Mouse (Mus musculus): Measurements from ENCODE around the gene Plcl1. TPM values are rescaled to one million over a fixed set of nuclear protein-coding genes. Genes with fewer than 3 reads are reported as not detected.

Gene Plcl1
- 1 to 10 TPM; 5.2 to 6.0 TPM for total RNA-seq (2021)
- long read RNA-seq, experiment 1, partial matches to known transcripts, result 3 of 3 reads
- long read RNA-seq, experiment 1, other reads (novel, unspliced or antisense), result 0 of 3 reads
- long read RNA-seq, experiment 2, result 0 reads

DNA sequence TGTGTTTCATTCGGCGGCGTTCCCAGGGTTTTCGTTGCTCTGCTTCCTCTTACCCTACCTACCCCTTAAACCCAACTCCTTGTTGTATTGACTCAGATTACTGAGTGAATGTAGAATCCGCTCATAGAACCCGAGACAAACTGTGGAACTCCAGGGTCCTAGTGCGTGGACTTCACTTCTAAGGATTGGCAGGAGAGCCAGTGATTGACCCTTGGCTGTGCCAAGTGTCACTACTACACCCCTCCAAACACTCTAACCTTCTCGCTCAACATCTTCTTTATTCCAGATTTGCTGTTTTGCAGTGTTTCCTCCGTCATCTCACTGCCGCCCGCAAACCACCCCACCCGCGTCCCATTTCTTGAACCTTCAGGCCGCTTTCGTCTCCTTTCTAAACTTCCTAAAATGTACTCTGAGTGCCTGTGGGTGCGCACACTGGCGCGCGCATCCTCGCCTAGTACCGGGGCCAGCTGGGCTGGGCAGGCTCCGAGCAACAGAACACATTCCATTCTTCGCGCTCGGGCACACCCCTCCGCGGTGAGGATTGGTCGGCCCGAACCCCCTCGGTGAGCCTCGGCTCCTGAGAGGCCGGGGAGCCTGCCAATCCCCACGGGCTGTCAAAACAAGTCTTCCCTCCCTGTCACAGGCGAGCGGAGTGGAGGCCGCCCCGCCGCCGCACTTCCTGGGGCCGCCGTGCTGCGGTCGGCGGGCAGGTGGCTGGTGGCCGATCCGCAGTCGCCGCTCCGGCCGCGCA is at the start of gene Plcl1:
Gene Plcl1 (plus strand): TSS at position 650 of the 751 bp plus-strand sequence.
- intact Hi-C loops (cut with DNase I; ENCODE audit: low total_unique reads), result loop anchor here (2.0 to 10.0 kb wide), 2 partner anchors 431 to 469 kb away; no protein-coding TSS in a partner anchor
- DNase-seq, result peak; percentile 97

DNA sequence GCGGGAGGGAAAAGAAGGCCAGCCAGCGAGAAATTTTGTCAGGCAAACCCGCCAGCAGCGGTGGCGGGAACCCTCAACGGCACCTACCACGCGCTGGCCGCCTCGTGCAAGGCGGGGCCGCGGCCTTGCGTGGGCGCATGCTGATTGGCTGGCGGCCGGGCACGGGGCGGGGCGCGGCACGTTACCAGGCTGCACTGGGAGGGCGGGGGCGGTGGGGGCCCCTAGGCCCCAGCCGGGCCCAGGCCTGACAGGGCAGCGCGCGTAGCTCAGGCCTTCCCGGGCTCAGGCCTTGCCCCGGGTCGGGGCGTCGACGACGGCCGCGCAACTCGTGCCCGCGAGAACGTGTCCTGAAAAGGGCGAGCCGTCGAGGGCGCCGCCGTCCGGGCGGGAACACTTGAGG is 43.1 kb upstream of the Plcl1 start:
- DNase-seq, result no peak

DNA sequence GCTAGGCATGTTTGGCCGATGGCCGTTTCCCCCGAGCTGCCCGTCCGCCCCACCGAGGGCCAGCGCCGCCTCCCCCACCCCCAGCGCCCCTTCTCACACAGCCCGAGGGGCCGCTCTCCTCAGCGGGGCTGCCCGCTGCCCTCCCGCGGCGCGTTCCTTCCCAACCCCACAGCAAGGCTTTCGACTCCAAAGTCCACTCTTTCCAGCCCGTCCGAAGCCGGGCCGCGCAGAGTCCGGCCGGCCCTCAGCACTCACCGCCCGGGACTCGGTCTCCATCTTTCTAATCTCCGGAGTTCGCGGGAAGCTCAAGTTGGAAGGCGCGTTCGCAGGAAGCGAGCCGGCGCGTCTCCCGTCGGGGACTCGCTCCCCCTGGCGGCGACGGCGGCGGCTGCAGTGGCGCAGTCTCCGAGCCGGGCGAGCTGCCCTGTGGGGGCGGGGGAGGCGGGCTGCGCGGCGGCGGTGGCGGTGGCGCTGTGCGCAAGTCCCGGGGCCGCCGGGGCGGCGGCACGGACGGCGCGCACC is 42.6 kb upstream of the Plcl1 start, which contains the start of gene Boll:
Gene Boll (minus strand): TSS at position 426 of the 522 bp plus-strand sequence.
- peak; percentile 80 for DNase-seq
- intact Hi-C loops (cut with DNase I; ENCODE audit: low total_unique reads), result no loop called here

More for the DNA sequence above, 43.1 kb upstream of the Plcl1 start:
- intact Hi-C loops (cut with DNase I; ENCODE audit: low total_unique reads), result no loop called here

DNA sequence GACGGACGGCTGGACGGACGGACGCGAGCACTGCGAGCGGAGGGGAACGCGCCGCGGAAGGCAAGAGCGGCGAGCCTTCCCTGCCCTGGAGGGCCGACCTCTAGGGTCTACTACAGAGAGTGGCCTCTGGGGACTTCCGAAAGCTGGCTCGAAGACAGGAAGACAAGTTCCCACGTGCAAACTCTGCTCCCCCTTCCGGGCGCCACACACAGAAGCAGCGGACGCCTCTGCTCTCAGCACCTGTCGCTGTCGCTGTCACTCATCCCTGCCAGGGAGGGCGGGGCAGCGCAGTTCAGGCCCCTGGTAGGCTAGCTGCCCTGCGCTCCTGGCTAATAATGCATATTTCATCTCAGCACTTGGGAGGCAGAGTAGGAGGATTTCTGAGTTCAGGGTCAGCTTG is 42.1 kb upstream of the Plcl1 start:
- intact Hi-C loops (cut with DNase I; ENCODE audit: low total_unique reads), result no loop called here
- peak; percentile 59 for DNase-seq

DNA sequence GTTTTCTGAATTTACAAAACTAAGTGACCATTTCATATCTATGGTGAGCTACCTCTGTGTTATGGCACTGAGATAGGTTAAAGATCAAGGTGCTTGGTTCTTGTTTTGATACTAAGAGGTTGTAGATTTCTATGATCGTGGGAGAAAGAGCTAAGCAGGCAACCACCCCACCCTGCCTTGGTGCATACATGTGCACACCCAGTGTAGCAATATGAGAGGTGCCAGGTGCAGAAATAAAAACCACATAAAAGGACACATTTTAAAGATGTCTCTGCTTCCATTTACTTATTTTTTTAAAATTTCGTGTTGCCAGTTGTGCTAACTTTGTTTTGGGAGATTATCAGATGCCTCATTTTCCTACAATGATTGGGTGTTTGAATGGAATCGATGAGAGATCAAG is 33.1 kb upstream of the Plcl1 start:
- intact Hi-C loops (cut with DNase I; ENCODE audit: low total_unique reads), result loop anchor here (10.0 kb wide), 1 partner anchor 58 kb away; no protein-coding TSS in a partner anchor
- DNase-seq, result no peak

DNA sequence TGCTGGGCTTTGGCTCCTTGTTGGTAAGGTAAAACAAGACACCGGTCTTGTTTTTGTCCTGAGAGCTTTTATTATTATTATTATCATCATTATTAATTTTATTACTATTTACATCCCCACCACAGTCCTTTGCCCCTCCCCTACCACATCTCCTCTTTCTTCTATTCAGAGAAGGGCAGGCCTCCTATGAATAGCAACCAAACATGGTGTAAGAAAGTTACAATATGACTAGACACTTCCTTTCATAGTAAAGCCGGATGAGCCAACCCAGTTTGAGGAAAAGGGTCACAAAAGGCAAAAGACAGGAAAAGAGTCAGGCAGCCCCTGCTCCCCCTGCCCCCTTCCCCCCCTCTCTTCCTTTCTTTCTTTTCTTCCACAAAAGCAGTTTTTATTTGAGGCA is 25.2 kb upstream of the Plcl1 start:
- intact Hi-C loops (cut with DNase I; ENCODE audit: low total_unique reads), result loop anchor here (5.0 kb wide), 1 partner anchor 288 kb away; no protein-coding TSS in a partner anchor
- no peak for DNase-seq

DNA sequence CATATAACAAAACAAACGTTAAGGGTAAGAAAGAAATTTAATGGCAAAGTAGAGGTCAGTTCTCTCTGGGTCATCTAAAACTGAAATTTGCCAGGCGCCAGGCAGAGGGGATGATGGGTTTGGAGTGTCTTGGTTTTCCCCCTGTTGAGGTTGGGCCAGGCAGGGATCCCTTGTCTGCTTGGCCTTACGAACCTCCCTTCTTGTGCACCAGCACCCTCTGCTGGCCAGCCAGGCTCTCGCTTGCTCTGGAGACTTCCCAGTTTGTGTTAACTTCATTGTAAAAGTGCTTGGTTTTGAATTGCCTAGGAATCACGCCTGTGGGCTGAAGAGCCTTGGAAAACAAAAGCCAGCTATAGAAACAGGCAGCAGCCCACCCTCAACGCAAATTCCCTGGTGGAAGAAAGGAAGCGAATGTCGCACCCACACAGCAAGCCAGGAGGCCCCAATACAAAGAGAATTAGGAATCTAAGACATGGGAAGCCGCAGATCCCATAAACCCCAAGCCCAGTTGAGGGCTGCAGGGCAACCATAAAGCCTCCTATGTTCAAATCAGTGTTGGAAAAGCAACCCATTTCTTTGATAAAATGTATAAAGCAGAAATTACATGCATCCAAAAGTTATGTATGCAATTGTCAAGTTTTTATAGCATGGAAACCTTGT is 22.5 kb upstream of the Plcl1 start:
- intact Hi-C loops (cut with DNase I; ENCODE audit: low total_unique reads), result loop anchor here (5.0 kb wide), 1 partner anchor 291 kb away; no protein-coding TSS in a partner anchor
- DNase-seq, result peak; percentile 82

DNA sequence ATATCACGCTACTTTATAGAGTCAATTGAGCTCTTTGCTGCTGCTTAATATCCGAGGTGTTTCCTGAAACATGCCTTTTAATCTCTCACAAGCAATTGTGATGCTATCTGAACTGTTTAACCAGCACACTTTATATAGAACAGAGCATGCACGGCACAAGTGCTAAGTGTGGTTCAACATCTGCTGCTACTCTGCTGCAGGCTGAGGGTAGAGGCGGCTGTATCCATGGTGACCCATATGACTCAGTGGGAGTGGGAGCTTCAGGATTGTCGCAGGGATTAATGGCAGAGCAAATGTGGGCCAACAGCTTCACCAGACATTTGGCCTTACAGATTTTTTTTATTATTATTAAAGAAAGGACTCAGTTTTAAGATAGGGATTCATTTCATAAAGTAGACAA is 5.8 kb upstream of the Plcl1 start:
- intact Hi-C loops (cut with DNase I; ENCODE audit: low total_unique reads), result loop anchor here (10.0 kb wide), 1 partner anchor 475 kb away; no protein-coding TSS in a partner anchor
- DNase-seq, result no peak

DNA sequence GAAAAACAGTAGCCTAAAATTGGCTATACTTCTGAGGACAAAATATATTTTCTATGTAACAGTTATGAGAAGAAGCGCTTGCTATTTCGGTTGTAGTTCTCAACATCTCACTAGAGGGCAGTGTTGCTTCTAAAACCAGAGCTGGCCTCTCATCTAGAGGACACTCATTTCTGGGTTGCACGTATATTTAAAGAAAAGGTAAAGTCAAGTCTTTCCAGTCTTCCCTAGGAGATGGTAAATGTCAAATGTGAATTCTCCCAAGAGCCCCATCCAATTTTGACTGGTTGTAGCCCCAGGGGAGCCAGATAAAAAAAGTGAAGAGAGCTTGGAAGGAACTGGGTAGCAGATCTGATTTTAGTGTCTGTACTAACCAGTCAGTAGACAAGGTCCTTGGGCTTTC is 1.3 kb upstream of the Plcl1 start:
- intact Hi-C loops (cut with DNase I; ENCODE audit: low total_unique reads), result loop anchor here (2.0 to 10.0 kb wide), 2 partner anchors 432 to 470 kb away; no protein-coding TSS in a partner anchor
- peak; percentile 8 for DNase-seq

DNA sequence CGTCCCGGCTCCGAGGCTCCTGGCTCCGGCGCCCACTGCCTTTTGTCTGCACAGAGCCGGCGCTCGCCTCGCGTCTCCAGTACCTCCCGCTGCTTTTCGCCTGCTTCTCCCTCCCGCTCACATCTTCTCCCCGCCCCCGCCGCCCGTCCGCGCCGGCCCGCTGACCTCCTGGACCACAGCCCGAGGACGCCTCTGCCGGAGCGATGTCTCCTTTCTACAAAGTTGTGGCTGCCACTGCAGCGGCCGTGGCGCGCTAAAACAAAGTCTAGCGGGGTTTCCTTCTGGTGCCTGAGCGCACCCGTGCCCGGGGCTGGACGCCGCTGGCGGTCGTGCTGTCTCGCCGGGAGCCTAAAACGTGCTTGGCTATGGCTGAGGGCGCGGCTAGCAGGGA is 297 bp downstream of the Plcl1 start:
- DNase-seq, result peak; percentile 82
- intact Hi-C loops (cut with DNase I; ENCODE audit: low total_unique reads), result loop anchor here (10.0 kb wide), 1 partner anchor 469 kb away; no protein-coding TSS in a partner anchor

DNA sequence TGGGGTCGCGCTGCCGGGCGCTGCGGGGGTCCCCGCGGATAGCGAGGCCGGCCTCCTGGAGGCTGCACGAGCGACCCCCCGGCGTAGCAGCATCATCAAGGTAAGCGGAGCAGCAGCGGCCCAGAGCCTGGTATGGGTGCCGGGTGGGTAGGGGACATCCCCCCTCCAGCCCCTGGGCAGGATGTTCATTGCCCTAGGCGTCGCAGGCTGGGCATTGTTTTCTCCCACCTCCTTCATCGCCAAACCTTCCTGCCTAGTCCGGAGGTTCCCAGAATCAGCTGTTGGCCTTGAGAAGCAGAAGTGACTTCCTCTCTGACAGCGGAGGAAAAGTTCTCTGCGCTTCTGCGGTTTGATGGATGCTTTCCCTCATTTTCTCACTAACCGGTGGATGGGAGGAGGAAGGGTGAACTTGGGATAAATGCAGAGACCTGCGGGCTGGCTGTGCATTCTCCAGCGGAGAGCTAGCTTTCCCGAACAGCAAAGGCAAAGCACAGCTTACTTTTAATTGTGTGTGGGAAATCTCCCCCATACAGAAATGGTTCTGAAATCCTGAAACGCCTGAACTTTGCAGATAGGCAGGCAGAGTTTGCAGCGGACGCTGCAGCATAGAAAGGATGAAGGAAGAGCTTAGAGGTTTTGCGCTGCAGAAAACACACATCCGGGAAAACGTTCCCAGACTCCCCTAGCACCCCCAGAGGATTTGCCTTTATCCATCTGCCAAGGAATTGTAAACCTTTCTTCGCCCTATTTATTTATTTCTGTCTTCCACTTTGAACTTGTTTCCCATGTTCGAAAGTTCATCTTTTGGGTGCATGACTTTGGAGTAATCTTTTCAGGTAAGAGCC is 1.0 kb downstream of the Plcl1 start:
- DNase-seq, result no peak
- intact Hi-C loops (cut with DNase I; ENCODE audit: low total_unique reads), result loop anchor here (10.0 kb wide), 1 partner anchor 468 kb away; no protein-coding TSS in a partner anchor

DNA sequence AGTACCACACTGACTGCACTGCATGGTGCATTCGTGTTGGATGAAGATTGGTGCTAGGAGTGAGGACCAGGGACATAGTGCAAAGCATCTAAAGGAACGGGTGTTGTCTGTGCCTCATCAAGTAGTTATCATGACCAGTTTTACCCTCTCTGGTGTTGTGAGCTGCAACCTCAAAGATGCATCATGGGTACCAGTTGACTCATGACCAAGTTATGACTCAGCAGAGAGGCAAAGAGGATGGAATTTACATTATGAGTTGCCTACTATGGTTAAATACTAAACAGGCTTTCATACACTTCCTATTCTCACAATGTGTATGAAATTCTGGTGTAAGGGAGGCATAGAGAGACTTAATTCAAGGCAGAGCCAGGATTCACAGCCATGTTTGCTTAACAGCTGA is 4.9 kb downstream of the Plcl1 start:
- intact Hi-C loops (cut with DNase I; ENCODE audit: low total_unique reads), result no loop called here

DNA sequence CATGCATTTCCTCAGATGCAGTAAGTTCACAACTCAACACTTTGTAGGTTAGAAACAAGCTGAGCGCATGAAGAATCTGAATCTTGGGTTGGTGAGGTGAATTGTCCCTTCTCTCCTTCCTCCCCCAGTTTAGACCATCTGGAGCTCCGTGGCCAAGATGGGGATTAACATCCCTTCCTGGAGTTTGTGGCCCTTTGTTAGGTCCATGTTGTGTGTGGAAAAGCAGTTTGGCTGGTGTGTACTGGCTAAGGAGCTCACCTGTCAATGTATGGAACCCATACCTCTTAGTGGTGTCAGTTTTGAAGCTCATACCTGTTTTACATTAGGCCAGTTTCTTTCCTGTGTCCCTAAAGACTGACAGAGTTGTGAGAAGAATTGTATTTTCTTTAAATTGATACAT is 5.4 kb downstream of the Plcl1 start:
- DNase-seq, result no peak
- intact Hi-C loops (cut with DNase I; ENCODE audit: low total_unique reads), result no loop called here

More for the DNA sequence above, 4.9 kb downstream of the Plcl1 start:
- DNase-seq, result no peak

DNA sequence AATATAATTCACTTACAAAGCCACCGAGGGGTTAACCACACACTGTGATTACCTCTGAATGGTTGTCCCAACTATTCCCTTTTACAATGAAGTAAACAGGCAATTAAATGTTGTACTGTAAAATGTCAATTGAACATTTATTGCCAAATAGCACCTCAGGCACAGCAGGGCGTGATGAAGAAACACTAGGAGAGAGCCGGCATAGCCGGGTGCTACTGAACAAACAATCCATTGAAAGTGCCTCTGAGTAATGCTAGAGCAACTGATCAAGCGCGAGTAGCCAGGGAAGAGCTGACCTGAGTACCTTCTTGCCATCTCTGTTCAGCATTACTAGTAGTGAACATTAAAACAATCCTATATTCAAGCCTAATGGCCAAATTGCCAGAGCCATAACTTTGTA is 6.8 kb downstream of the Plcl1 start:
- intact Hi-C loops (cut with DNase I; ENCODE audit: low total_unique reads), result no loop called here
- DNase-seq, result no peak

DNA sequence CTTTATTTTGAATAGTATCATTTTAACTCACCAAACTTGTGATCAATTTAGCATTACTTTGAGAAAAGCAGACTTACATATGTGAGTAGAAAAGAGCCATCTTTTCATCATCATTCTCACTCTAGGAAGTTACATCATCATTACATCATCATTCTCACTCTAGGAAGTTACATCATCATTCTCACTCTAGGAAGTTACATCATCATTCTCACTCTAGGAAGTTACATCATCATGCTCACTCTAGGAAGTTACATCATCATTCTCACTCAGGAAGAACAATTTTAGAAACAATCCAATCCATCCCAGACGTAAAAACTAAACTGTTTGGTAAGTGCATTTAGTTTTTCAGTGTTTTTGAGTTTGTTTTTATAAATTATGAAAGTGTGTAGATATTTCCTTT is 7.8 kb downstream of the Plcl1 start:
- no peak for DNase-seq
- intact Hi-C loops (cut with DNase I; ENCODE audit: low total_unique reads), result no loop called here

DNA sequence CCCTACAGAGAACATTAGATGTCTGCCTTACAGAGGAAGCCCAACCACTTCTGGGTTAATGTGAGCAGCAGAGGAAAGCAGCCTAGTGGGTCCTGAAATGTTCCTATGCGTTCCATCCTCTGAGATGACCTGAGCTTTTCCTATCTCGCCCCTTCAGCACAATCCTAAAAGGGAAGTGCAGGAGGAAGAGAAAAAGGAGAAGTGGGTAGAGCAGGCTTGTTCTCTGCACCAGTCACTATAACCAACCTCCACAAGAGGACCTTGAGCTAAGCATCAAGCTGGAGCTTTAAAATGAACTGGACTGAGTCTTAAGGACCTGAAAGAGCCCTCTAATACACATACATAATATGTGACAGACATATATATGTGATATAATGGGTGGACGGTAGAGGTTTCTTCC is 13.2 kb downstream of the Plcl1 start:
- DNase-seq, result no peak
- intact Hi-C loops (cut with DNase I; ENCODE audit: low total_unique reads), result no loop called here

DNA sequence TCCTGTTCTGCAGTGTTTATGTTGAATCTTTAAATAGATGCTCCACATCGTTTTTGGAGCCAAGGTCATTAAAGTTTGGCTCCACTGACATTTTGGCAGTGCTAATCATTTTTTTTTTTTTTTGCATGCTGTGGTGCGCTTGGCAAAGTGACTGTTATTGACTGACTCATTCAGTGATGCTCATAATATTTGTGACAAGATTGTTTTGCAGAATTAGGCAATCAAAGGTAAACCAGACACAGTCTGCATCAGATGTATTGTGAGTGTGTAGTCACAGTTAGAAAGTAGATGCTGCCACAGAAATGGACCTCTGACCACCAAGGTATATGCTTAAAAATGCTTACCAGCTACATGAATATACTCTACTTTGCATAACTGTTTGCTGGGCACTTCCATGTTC is 21.9 kb downstream of the Plcl1 start:
- intact Hi-C loops (cut with DNase I; ENCODE audit: low total_unique reads), result no loop called here
- DNase-seq, result no peak

DNA sequence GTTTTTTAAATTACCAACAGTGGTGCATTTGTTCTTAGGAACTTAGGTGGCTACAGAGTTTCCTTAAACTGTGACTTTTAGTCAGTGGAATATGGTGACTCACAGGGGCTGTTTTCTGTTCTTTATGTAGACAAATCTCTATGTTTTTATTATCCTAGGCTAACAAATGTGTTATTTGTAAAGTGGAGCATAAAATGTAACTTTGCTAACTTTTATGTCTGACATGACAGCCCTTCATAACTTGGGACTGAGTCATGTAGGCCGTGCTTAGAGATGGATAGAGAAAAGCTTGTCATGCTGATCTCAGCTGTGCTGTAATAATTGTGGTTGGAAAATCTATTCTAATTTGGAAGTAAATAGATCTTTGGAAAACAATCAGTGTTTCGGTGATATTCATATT is 23.3 kb downstream of the Plcl1 start:
- intact Hi-C loops (cut with DNase I; ENCODE audit: low total_unique reads), result no loop called here
- DNase-seq, result no peak

DNA sequence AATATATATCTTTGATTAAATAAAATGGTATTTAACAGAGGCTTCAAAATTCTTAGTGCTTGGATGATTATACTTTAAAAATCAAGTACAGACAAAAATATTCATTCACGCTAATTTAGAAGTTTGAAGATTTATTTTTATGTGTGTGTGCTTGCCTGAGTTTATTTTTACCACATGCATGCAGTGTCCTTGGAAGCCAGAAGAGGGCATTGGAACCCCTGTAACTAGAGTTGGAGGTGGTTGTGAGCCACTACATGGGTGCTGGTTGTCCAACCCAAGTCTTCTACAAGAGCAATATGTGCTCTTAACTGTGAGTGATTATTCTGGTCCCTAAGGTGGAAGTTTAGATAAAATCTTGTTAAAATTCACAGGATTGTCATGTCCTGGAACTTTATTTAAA is 24.0 kb downstream of the Plcl1 start:
- intact Hi-C loops (cut with DNase I; ENCODE audit: low total_unique reads), result no loop called here
- no peak for DNase-seq
